In the genomic region with DNA sequence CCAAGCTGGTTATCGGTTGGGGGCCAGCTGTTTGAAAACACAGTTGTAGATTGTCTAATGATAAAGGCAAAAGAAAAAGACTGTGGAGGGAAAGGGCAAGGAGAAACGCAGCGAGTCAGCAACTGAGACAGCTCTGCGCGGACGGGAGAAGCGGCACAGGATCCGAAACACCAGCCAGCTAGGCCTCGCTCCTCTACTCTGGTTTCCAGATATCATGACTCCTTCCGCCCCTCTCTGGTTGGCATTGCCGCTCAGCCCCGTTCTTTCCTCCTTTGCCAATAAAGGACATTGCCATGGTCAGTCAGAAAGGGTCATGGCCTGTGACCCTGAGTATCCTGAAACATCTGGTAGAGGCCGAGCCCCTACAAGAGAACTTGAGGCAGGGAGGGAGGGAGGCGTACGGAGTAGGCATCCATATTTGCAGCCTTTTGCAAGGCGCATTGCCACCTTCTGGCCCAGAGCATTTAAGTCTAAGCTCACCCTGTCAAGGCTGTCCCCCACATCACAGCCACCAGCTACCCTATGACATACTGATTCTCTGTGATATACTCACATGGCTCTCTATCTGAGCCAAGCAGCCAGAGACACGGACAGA, we compare ENCODE assay signal across 20 mouse cellular contexts. TPM values are rescaled to one million over a fixed set of nuclear protein-coding genes. Genes with fewer than 3 reads are reported as not detected.
DNase-seq lines count a peak whose midpoint lies in the region; ATAC-seq and TF ChIP-seq lines count a peak whose summit lies in the region.
"Had no signal": no experiment of that assay in that cellular context is flagged by ENCODE, and none has a peak within 500 bp of the region (broad histone marks: within the 10 kb centered on the region; RNA-seq: fewer than 3 reads in every experiment).

No protein-coding gene starts in this region.

- H3K27ac ChIP-seq in forebrain, embryonic 10.5 days, result peak overlapping the region; percentile 37; the same call in 1 of the 2 replicates
- H3K27ac ChIP-seq in forebrain, embryonic 11.5 days (ENCODE audit: low read depth, low read length), result no peak overlapping the region
- H3K27ac ChIP-seq in embryonic facial prominence, embryonic 10.5 days (replicated peaks), result peak overlapping the region; percentile 48; the same call in 1 of the 2 replicates
- H3K27ac ChIP-seq in cerebellum, adult 2 months (ENCODE audit: insufficient read depth, low read length), result no peak overlapping the region
- H3K27ac ChIP-seq: embryonic facial prominence, embryonic 13.5 days; heart, embryonic 13.5 days; hindbrain, embryonic 14.5 days; liver, embryonic 15.5 days; neural tube, embryonic 15.5 days had no signal

- no peak for DNase-seq in forebrain, embryonic 10.5 days (ENCODE audit: extremely low spot score, low spot score)
- DNase-seq in forebrain, embryonic 11.5 days (ENCODE audit: low spot score), result no peak
- peak; percentile 69 for DNase-seq in CD4-positive, CD25-positive, alpha-beta regulatory T cell, adult 2 months (ENCODE audit: low read depth, low spot score)
- no peak for DNase-seq in embryonic facial prominence, embryonic 10.5 days (ENCODE audit: low spot score)
- DNase-seq in thymus, postnatal 10 days (ENCODE audit: low spot score in 2 of 2), result peak; percentile 53
- DNase-seq in left cerebral cortex, adult 18-20 months (ENCODE audit: low spot score in 2 of 2), result no peak
- no peak for DNase-seq in adrenal gland, postnatal 10 days
- DNase-seq in cerebellum, adult 2 months, result no peak
- DNase-seq: adrenal gland, postnatal 36 days; cerebellum, postnatal 36 days; kidney, adult 11 months; kidney, postnatal 14 days; lung, postnatal 10 days; retina, postnatal 1 day had no signal

- WGBS in forebrain, embryonic 10.5 days, result 79% methylated on average over 17 of the region's 17 CpGs
- WGBS in forebrain, embryonic 11.5 days, result 81% methylated on average over 17 of the region's 17 CpGs
- WGBS in embryonic facial prominence, embryonic 10.5 days, result 70% methylated on average over 17 of the region's 17 CpGs
- WGBS in cerebellum, adult 2 months, result 80% methylated on average over 17 of the region's 17 CpGs

- no peaks in the 10 kb centered on the region for H3K9me3 ChIP-seq in forebrain, embryonic 10.5 days
- no peaks in the 10 kb centered on the region for H3K9me3 ChIP-seq in forebrain, embryonic 11.5 days (ENCODE audit: control insufficient read depth, low read length)
- no peaks in the 10 kb centered on the region for H3K9me3 ChIP-seq in embryonic facial prominence, embryonic 10.5 days
- H3K9me3 ChIP-seq: embryonic facial prominence, embryonic 13.5 days; heart, embryonic 13.5 days; liver, embryonic 15.5 days; megakaryocyte, embryonic 14.5 days; neural tube, embryonic 15.5 days had no signal

- H3K4me1 ChIP-seq in forebrain, embryonic 10.5 days, result peaks cover 19% of the 10 kb centered on the region
- 0 out of 2 replicates have a peak, but pooled peaks cover 2% of the 10 kb centered on the region for H3K4me1 ChIP-seq in forebrain, embryonic 11.5 days (replicated peaks; ENCODE audit: control insufficient read depth, insufficient read depth, low read length)
- peaks cover 27% of the 10 kb centered on the region for H3K4me1 ChIP-seq in embryonic facial prominence, embryonic 10.5 days
- no peaks in the 10 kb centered on the region for H3K4me1 ChIP-seq in cerebellum, adult 2 months (ENCODE audit: control insufficient read depth, insufficient read depth, low read length)
- H3K4me1 ChIP-seq: heart, embryonic 13.5 days; liver, embryonic 15.5 days; megakaryocyte, embryonic 14.5 days had no signal

- no peak for TF ChIP-seq CTCF in cerebellum, adult 2 months (IDR thresholded peaks at IDR 0.05; ENCODE audit: borderline replicate concordance, insufficient read depth, low read depth, low read length)

- no peak overlapping the region for H3K4me2 ChIP-seq in forebrain, embryonic 11.5 days (ENCODE audit: low read depth, low read length, severe bottlenecking)
- H3K4me2 ChIP-seq: embryonic facial prominence, embryonic 13.5 days; heart, embryonic 13.5 days; hindbrain, embryonic 14.5 days; liver, embryonic 15.5 days; neural tube, embryonic 15.5 days had no signal

- H3K9ac ChIP-seq in forebrain, embryonic 11.5 days (ENCODE audit: low read length), result no peak overlapping the region
- H3K9ac ChIP-seq: embryonic facial prominence, embryonic 13.5 days; heart, embryonic 13.5 days; hindbrain, embryonic 14.5 days; liver, embryonic 15.5 days; neural tube, embryonic 15.5 days had no signal

- H3K4me3 ChIP-seq in forebrain, embryonic 10.5 days, result no peak overlapping the region
- H3K4me3 ChIP-seq in forebrain, embryonic 11.5 days (ENCODE audit: low read depth, low read length), result no peak overlapping the region
- no peak overlapping the region for H3K4me3 ChIP-seq in embryonic facial prominence, embryonic 10.5 days
- no peak overlapping the region for H3K4me3 ChIP-seq in cerebellum, adult 2 months (replicated peaks; ENCODE audit: insufficient read depth, low read depth, low read length)
- H3K4me3 ChIP-seq: embryonic facial prominence, embryonic 13.5 days; heart, embryonic 13.5 days; liver, embryonic 15.5 days; megakaryocyte, embryonic 14.5 days; neural tube, embryonic 15.5 days had no signal

- ATAC-seq in forebrain, embryonic 11.5 days (replicated peaks; ENCODE audit: low FRiP score), result no peak

- H3K27me3 ChIP-seq in forebrain, embryonic 10.5 days (ENCODE audit: poor library complexity, severe bottlenecking), result peaks cover 28% of the 10 kb centered on the region
- H3K27me3 ChIP-seq in forebrain, embryonic 11.5 days (ENCODE audit: control insufficient read depth, insufficient read depth, low read length), result no peaks in the 10 kb centered on the region
- H3K27me3 ChIP-seq in embryonic facial prominence, embryonic 10.5 days (replicated peaks; ENCODE audit: low read depth, poor library complexity, severe bottlenecking), result peaks cover 13% of the 10 kb centered on the region; the same call in 1 of the 2 replicates
- no peaks in the 10 kb centered on the region for H3K27me3 ChIP-seq in cerebellum, adult 2 months (ENCODE audit: control insufficient read depth, insufficient read depth, low read length)
- H3K27me3 ChIP-seq: heart, embryonic 13.5 days; liver, embryonic 15.5 days had no signal

- no peak for TF ChIP-seq POLR2A in cerebellum, adult 2 months (IDR thresholded peaks at IDR 0.05; ENCODE audit: borderline replicate concordance, insufficient read depth, low read length)

- no peaks in the 10 kb centered on the region for H3K36me3 ChIP-seq in forebrain, embryonic 10.5 days (replicated peaks)
- no peaks in the 10 kb centered on the region for H3K36me3 ChIP-seq in forebrain, embryonic 11.5 days (ENCODE audit: control insufficient read depth, insufficient read depth, low read length)
- no peaks in the 10 kb centered on the region for H3K36me3 ChIP-seq in embryonic facial prominence, embryonic 10.5 days (replicated peaks)
- H3K36me3 ChIP-seq: embryonic facial prominence, embryonic 13.5 days; heart, embryonic 13.5 days; liver, embryonic 15.5 days; neural tube, embryonic 15.5 days had no signal

RNA-seq across cellular contexts. Expression of a gene that starts 0.7 kb away (rescaled TPM):
- 1.2 and 1.4 TPM in 2 replicates for polyA plus RNA-seq in forebrain, embryonic 10.5 days (2016; fragmentation: Nextera tagmentation; extraction: Ambion mirVana)
- 1.7 and 2.5 TPM in 2 replicates for polyA plus RNA-seq in forebrain, embryonic 11.5 days (2014; fragmentation: Nextera tagmentation; extraction: Ambion mirVana)
- polyA plus RNA-seq in embryonic facial prominence, embryonic 10.5 days (2016; fragmentation: Nextera tagmentation; extraction: Ambion mirVana), result 1.6 and 1.7 TPM in 2 replicates
- total RNA-seq in left cerebral cortex, adult 18-20 months (2021), result not detected
- total RNA-seq in adrenal gland, postnatal 10 days (2021), result 1 to 10 TPM; 3.2 to 4.5 TPM
- 0.24 and 0.29 TPM in 2 replicates for polyA plus RNA-seq in cerebellum, adult 2 months (2012; rRNA removed)

RNA-seq across cellular contexts. Expression of a gene that starts 25.6 kb away (rescaled TPM):
- 33.7 and 34.3 TPM in 2 replicates for polyA plus RNA-seq in forebrain, embryonic 10.5 days (2016; fragmentation: Nextera tagmentation; extraction: Ambion mirVana)
- 28.9 and 35.3 TPM in 2 replicates for polyA plus RNA-seq in forebrain, embryonic 11.5 days (2014; fragmentation: Nextera tagmentation; extraction: Ambion mirVana)
- polyA plus RNA-seq in embryonic facial prominence, embryonic 10.5 days (2016; fragmentation: Nextera tagmentation; extraction: Ambion mirVana), result 32.4 and 40.5 TPM in 2 replicates
- 10 to 100 TPM; 27.6 to 29.7 TPM for total RNA-seq in left cerebral cortex, adult 18-20 months (2021)
- 10 to 100 TPM; 51.2 TPM for total RNA-seq in adrenal gland, postnatal 10 days (2021)
- polyA plus RNA-seq in cerebellum, adult 2 months (2012; rRNA removed), result 51.0 and 57.3 TPM in 2 replicates

Comparison
In these comparisons a context has a peak if more than half of its experiments do, and no peak if none do; other contexts are left out.
1. H3K27ac ChIP-seq: peak in forebrain, embryonic 10.5 days (single experiment) and embryonic facial prominence, embryonic 10.5 days (single experiment); none in forebrain, embryonic 11.5 days (single experiment) and cerebellum, adult 2 months (single experiment).
2. DNase-seq: peak in CD4-positive, CD25-positive, alpha-beta regulatory T cell, adult 2 months (single experiment) and thymus, postnatal 10 days (2 of 2); none in forebrain, embryonic 10.5 days (single experiment), forebrain, embryonic 11.5 days (single experiment), embryonic facial prominence, embryonic 10.5 days (single experiment), left cerebral cortex, adult 18-20 months (0 of 2), adrenal gland, postnatal 10 days (single experiment) and cerebellum, adult 2 months (0 of 2).